18 mouse cellular contexts compared by ENCODE assay signal in the genomic region with DNA sequence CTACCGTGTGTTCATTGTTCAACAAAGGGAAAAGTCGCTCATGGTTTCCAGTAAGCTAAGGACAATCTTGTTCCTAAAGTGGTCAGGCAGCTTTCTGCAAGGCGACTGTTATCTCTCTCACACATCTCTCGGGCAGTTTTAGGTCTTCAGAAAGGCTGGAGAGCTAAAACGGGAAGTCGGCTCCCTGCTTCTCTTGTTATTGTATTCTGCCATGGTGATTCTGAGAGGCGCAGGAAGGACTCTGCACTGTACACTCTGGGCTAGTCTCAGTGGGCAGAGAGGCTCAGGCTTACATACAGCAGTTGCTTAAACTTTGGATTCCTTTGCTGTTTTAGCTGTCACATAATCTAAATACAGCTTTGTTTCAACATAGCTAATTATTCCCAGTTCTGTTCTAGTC. TPM values are rescaled to one million over a fixed set of nuclear protein-coding genes. Genes with fewer than 3 reads are reported as not detected.
DNase-seq lines count a peak whose midpoint lies in the region; ATAC-seq lines count a peak whose summit lies in the region.
"Had no signal": no experiment of that assay in that cellular context is flagged by ENCODE, and none has a peak within 500 bp of the region (broad histone marks: within the 10 kb centered on the region; RNA-seq: fewer than 3 reads in every experiment).

No protein-coding gene starts in this region.

- no peak for ATAC-seq in erythroblast, adult 5-6 weeks (replicated peaks; ENCODE audit: low FRiP score, poor library complexity, severe bottlenecking)
- ATAC-seq: CD4-positive, CD25-positive, alpha-beta regulatory T cell, adult 4 months; forebrain, embryonic 14.5 days; inflammation-experienced regulatory T-cells, adult 6 months had no signal

- peak; percentile 89 for DNase-seq in heart, adult 11 months
- no peak for DNase-seq in heart, postnatal 14 days
- DNase-seq in urinary bladder, postnatal 25 days (ENCODE audit: low spot score) = peak; percentile 4
- DNase-seq in urinary bladder, adult 2 months (ENCODE audit: low spot score) = no peak
- peak; percentile 20 for DNase-seq in lung, postnatal 36 days
- DNase-seq in cerebellum, adult 11-12 months = no peak
- DNase-seq: adrenal gland, adult 8-10 months; cerebellum, adult 9-10 months; gastrocnemius, postnatal 10 days; heart, adult 2 months; kidney, adult 18-20 months; kidney, postnatal 4 days; left cerebral cortex, postnatal 4 days; thymus, postnatal 25 days had no signal

- intact Hi-C loops in heart, postnatal 14 days (cut with DNase I) = no loop called here

RNA-seq across cellular contexts. Expression of a gene that starts 39.6 kb away (rescaled TPM):
- total RNA-seq in heart, postnatal 14 days (2021) = 10 to 100 TPM; 50.7 to 63.4 TPM
- polyA plus RNA-seq in urinary bladder, adult 2 months (2012; rRNA removed) = 26.4 and 28.1 TPM in 2 replicates
- total RNA-seq in erythroblast, adult 5-6 weeks (2015; ENCODE audit: low replicate concordance) = 47.8 and 56.2 TPM in 2 replicates
- total RNA-seq in erythroblast, adult 5-6 weeks (2017; ENCODE audit: low replicate concordance) = 25.8 and 37.2 TPM in 2 replicates

Comparison
In these comparisons a context has a peak if more than half of its experiments do, and no peak if none do; other contexts are left out.
1. DNase-seq: peak in heart, adult 11 months (single experiment), urinary bladder, postnatal 25 days (single experiment) and lung, postnatal 36 days (single experiment); none in heart, postnatal 14 days (0 of 2), urinary bladder, adult 2 months (single experiment) and cerebellum, adult 11-12 months (single experiment).